Mouse (Mus musculus) erythroblast, embryonic 14.5 days (primary cell): ENCODE measurements around the gene Osbpl5.

Experiments used
- GATA1 ChIP-seq: IDR thresholded peaks from 2 replicates; pipeline ENCODE4 v1.6.1; 2012; ENCODE audit warnings: low read length, inconsistent platforms, mixed read lengths
- TAL1 ChIP-seq: IDR thresholded peaks from 3 replicates; pipeline ENCODE4 v1.6.1; 2012; ENCODE audit warnings: low read length, inconsistent platforms, mixed read lengths

DNA sequence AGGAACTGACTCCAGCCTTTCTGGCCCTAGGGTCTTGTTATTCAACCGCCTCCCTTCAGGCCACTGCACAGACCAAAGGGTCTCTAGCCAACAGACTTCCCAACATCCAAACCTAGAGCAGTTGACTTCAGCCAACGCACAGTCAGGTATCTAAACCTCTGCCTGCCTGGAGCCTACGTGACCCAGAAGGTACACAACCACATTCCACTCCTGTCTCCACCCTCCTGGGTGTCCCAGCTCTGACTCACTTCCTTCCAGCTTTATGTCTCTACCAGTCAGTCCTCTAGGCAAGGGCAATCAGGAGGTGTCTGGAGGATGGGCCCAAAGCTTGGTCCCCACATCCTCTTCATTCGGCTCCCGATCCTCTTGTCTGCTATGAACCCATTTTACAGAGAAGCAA, 65.6 kb downstream of the Osbpl5 start:
- TF ChIP-seq GATA1: no peak
- no peak for TF ChIP-seq TAL1
